Mouse (Mus musculus): ENCODE measurements around the gene Gnpat. TPM values are rescaled to one million over a fixed set of nuclear protein-coding genes. Genes with fewer than 3 reads are reported as not detected.

The Gnpat gene
- polyA plus RNA-seq, 1 experiment from 2014 or later, result 103 TPM

- no peak for DNase-seq (ENCODE audit: low spot score)
- Histone ChIP-seq H3K36me3 (ENCODE audit: control insufficient read depth, insufficient read depth, low read length) (no peaks in the 10 kb centered on the region), H3K27me3 (replicated peaks; ENCODE audit: control insufficient read depth, insufficient read depth, low read length) (no peaks in the 10 kb centered on the region), H3K4me1 (replicated peaks; ENCODE audit: control insufficient read depth, insufficient read depth, low read length) (no peaks in the 10 kb centered on the region), H3K27ac (ENCODE audit: low read depth) (no peak overlapping the region), H3K9ac (ENCODE audit: low read length) (no peak overlapping the region), H3K4me2 (ENCODE audit: low read length) (no peak overlapping the region), H3K9me3 (ENCODE audit: control insufficient read depth, low read length) (no peaks in the 10 kb centered on the region), H3K4me3 (ENCODE audit: low read depth, low read length) (no peak overlapping the region)
- 30% methylated on average over 7 of the region's 7 CpGs for WGBS
- ATAC-seq (replicated peaks; ENCODE audit: low FRiP score, low TSS enrichment, low read depth), result no peak
Observed at GRCm38 (mm10) chr8:124826658-124827057, 36.2 kb upstream of the Gnpat start.

- ATAC-seq (replicated peaks; ENCODE audit: low FRiP score, low TSS enrichment, low read depth) (no peak), DNase-seq (ENCODE audit: low spot score) (peak; percentile 81)
- Histone ChIP-seq H3K27ac (ENCODE audit: low read depth) (no peak overlapping the region), H3K4me1 (replicated peaks; ENCODE audit: control insufficient read depth, insufficient read depth, low read length) (no peaks in the 10 kb centered on the region), H3K9ac (ENCODE audit: low read length) (no peak overlapping the region), H3K36me3 (ENCODE audit: control insufficient read depth, insufficient read depth, low read length) (no peaks in the 10 kb centered on the region), H3K27me3 (replicated peaks; ENCODE audit: control insufficient read depth, insufficient read depth, low read length) (no peaks in the 10 kb centered on the region), H3K4me3 (ENCODE audit: low read depth, low read length) (no peak overlapping the region), H3K9me3 (ENCODE audit: control insufficient read depth, low read length) (no peaks in the 10 kb centered on the region), H3K4me2 (ENCODE audit: low read length) (no peak overlapping the region)
- 3% methylated on average over 5 of the region's 5 CpGs for WGBS
Observed at GRCm38 (mm10) chr8:124827387-124827786, 35.4 kb upstream of the Gnpat start.

GRCm38 (mm10) chr8:124828561-124829240, 34.1 kb upstream of the Gnpat start:
- Histone ChIP-seq H3K9ac (ENCODE audit: low read length) (no peak overlapping the region), H3K27me3 (replicated peaks; ENCODE audit: control insufficient read depth, insufficient read depth, low read length) (no peaks in the 10 kb centered on the region), H3K9me3 (ENCODE audit: control insufficient read depth, low read length) (no peaks in the 10 kb centered on the region), H3K4me3 (ENCODE audit: low read depth, low read length) (no peak overlapping the region), H3K27ac (ENCODE audit: low read depth) (no peak overlapping the region), H3K4me2 (ENCODE audit: low read length) (no peak overlapping the region), H3K36me3 (ENCODE audit: control insufficient read depth, insufficient read depth, low read length) (no peaks in the 10 kb centered on the region), H3K4me1 (replicated peaks; ENCODE audit: control insufficient read depth, insufficient read depth, low read length) (no peaks in the 10 kb centered on the region)
- DNase-seq (ENCODE audit: low spot score), result no peak
- WGBS, result 85% methylated on average over 24 of the region's 24 CpGs
- ATAC-seq (replicated peaks; ENCODE audit: low FRiP score, low TSS enrichment, low read depth), result no peak

- 74% methylated on average over 13 of the region's 13 CpGs for WGBS
- Histone ChIP-seq H3K4me1 (replicated peaks; ENCODE audit: control insufficient read depth, insufficient read depth, low read length) (0 out of 2 replicates have a peak, but pooled peaks cover 4% of the 10 kb centered on the region), H3K9ac (ENCODE audit: low read length) (no peak overlapping the region), H3K27ac (ENCODE audit: low read depth) (no peak overlapping the region), H3K36me3 (ENCODE audit: control insufficient read depth, insufficient read depth, low read length) (no peaks in the 10 kb centered on the region), H3K9me3 (ENCODE audit: control insufficient read depth, low read length) (no peaks in the 10 kb centered on the region), H3K4me3 (ENCODE audit: low read depth, low read length) (no peak overlapping the region), H3K4me2 (ENCODE audit: low read length) (no peak overlapping the region), H3K27me3 (replicated peaks; ENCODE audit: control insufficient read depth, insufficient read depth, low read length) (no peaks in the 10 kb centered on the region)
- no peak for DNase-seq (ENCODE audit: low spot score)
- no peak for ATAC-seq (replicated peaks; ENCODE audit: low FRiP score, low TSS enrichment, low read depth)
Observed at GRCm38 (mm10) chr8:124830050-124830449, 32.8 kb upstream of the Gnpat start.

GRCm38 (mm10) chr8:124831531-124831930, 31.3 kb upstream of the Gnpat start:
- Histone ChIP-seq H3K27me3 (replicated peaks; ENCODE audit: control insufficient read depth, insufficient read depth, low read length) (no peaks in the 10 kb centered on the region), H3K4me2 (ENCODE audit: low read length) (no peak overlapping the region), H3K4me3 (ENCODE audit: low read depth, low read length) (no peak overlapping the region), H3K9me3 (ENCODE audit: control insufficient read depth, low read length) (no peaks in the 10 kb centered on the region), H3K36me3 (ENCODE audit: control insufficient read depth, insufficient read depth, low read length) (no peaks in the 10 kb centered on the region), H3K27ac (ENCODE audit: low read depth) (no peak overlapping the region), H3K4me1 (replicated peaks; ENCODE audit: control insufficient read depth, insufficient read depth, low read length) (0 out of 2 replicates have a peak, but pooled peaks cover 4% of the 10 kb centered on the region), H3K9ac (ENCODE audit: low read length) (no peak overlapping the region)
- 76% methylated on average over 6 of the region's 6 CpGs for WGBS
- no peak for DNase-seq (ENCODE audit: low spot score)
- no peak for ATAC-seq (replicated peaks; ENCODE audit: low FRiP score, low TSS enrichment, low read depth)

- H3K36me3 ChIP-seq (ENCODE audit: control insufficient read depth, insufficient read depth, low read length), result no peaks in the 10 kb centered on the region
- DNase-seq (ENCODE audit: low spot score), result no peak
- H3K9me3 ChIP-seq (ENCODE audit: control insufficient read depth, low read length), result no peaks in the 10 kb centered on the region
- WGBS, result 84% methylated on average over 6 of the region's 6 CpGs
- H3K4me2 ChIP-seq (ENCODE audit: low read length), result no peak overlapping the region
- no peak overlapping the region for H3K27ac ChIP-seq (ENCODE audit: low read depth)
- no peaks in the 10 kb centered on the region for H3K27me3 ChIP-seq (replicated peaks; ENCODE audit: control insufficient read depth, insufficient read depth, low read length)
- H3K9ac ChIP-seq (ENCODE audit: low read length), result no peak overlapping the region
- 0 out of 2 replicates have a peak, but pooled peaks cover 4% of the 10 kb centered on the region for H3K4me1 ChIP-seq (replicated peaks; ENCODE audit: control insufficient read depth, insufficient read depth, low read length)
- no peak for ATAC-seq (replicated peaks; ENCODE audit: low FRiP score, low TSS enrichment, low read depth)
- no peak overlapping the region for H3K4me3 ChIP-seq (ENCODE audit: low read depth, low read length)
Observed at GRCm38 (mm10) chr8:124831941-124832340, 30.9 kb upstream of the Gnpat start.

- no peak overlapping the region for H3K9ac ChIP-seq (ENCODE audit: low read length)
- DNase-seq (ENCODE audit: low spot score) (no peak), ATAC-seq (replicated peaks; ENCODE audit: low FRiP score, low TSS enrichment, low read depth) (no peak)
- 30% methylated on average over 15 of the region's 15 CpGs for WGBS
- peaks cover 7% of the 10 kb centered on the region for H3K36me3 ChIP-seq (ENCODE audit: control insufficient read depth, insufficient read depth, low read length)
- H3K27me3 ChIP-seq (replicated peaks; ENCODE audit: control insufficient read depth, insufficient read depth, low read length), result no peaks in the 10 kb centered on the region
- H3K4me1 ChIP-seq (replicated peaks; ENCODE audit: control insufficient read depth, insufficient read depth, low read length), result 0 out of 2 replicates have a peak, but pooled peaks cover 4% of the 10 kb centered on the region
- H3K4me3 ChIP-seq (ENCODE audit: low read depth, low read length), result no peak overlapping the region
- H3K4me2 ChIP-seq (ENCODE audit: low read length), result peak overlapping the region; percentile 36; the same call in 1 of the 2 replicates
- no peaks in the 10 kb centered on the region for H3K9me3 ChIP-seq (ENCODE audit: control insufficient read depth, low read length)
- H3K27ac ChIP-seq (ENCODE audit: low read depth), result no peak overlapping the region
Observed at GRCm38 (mm10) chr8:124833430-124834205, 29.2 kb upstream of the Gnpat start.

- no peak for DNase-seq (ENCODE audit: low spot score)
- H3K9ac ChIP-seq (ENCODE audit: low read length), result no peak overlapping the region
- H3K27me3 ChIP-seq (replicated peaks; ENCODE audit: control insufficient read depth, insufficient read depth, low read length), result no peaks in the 10 kb centered on the region
- 0 out of 2 replicates have a peak, but pooled peaks cover 4% of the 10 kb centered on the region for H3K4me1 ChIP-seq (replicated peaks; ENCODE audit: control insufficient read depth, insufficient read depth, low read length)
- peaks cover 30% of the 10 kb centered on the region for H3K36me3 ChIP-seq (ENCODE audit: control insufficient read depth, insufficient read depth, low read length)
- no peaks in the 10 kb centered on the region for H3K9me3 ChIP-seq (ENCODE audit: control insufficient read depth, low read length)
- no peak overlapping the region for H3K4me3 ChIP-seq (ENCODE audit: low read depth, low read length)
- H3K4me2 ChIP-seq (ENCODE audit: low read length), result no peak overlapping the region
- no peak overlapping the region for H3K27ac ChIP-seq (ENCODE audit: low read depth)
- ATAC-seq (replicated peaks; ENCODE audit: low FRiP score, low TSS enrichment, low read depth), result no peak
Observed at GRCm38 (mm10) chr8:124835848-124836247, 27.0 kb upstream of the Gnpat start.

All from intestine, embryonic 14.5 days (tissue).